Mouse (Mus musculus): ENCODE measurements around the gene Thra. TPM values are rescaled to one million over a fixed set of nuclear protein-coding genes. Genes with fewer than 3 reads are reported as not detected.

Gene Thra
- total and polyA plus RNA-seq, 3 experiments: 89.4 to 105 (median 103) TPM

- H3K27me3 ChIP-seq (ENCODE audit: control insufficient read depth, insufficient read depth, low read length): no peaks in the 10 kb centered on the region
- peak overlapping the region; percentile 78 for H3K4me3 ChIP-seq
- TF ChIP-seq EP300 (IDR thresholded peaks at IDR 0.05; ENCODE audit: insufficient read depth, low read depth, low read length): peak; percentile 93
- TF ChIP-seq POLR2A (IDR thresholded peaks at IDR 0.05; ENCODE audit: insufficient read depth, low read depth, low read length): no peak; the same call in none of the 2 replicates
- WGBS: under 1% methylated on average over 15 of the region's 15 CpGs
- H3K79me2 ChIP-seq (replicated peaks; ENCODE audit: control insufficient read depth, insufficient read depth, low read length): no peaks in the 10 kb centered on the region
- H3K27ac ChIP-seq: peak overlapping the region; percentile 100
- H3K36me3 ChIP-seq (ENCODE audit: control insufficient read depth, insufficient read depth, low read length): peaks cover 15% of the 10 kb centered on the region
- intact Hi-C loops (cut with DNase I): loop anchor here (1.0 kb wide), 1 partner anchor 8 kb away; no protein-coding TSS in a partner anchor
- peaks cover 20% of the 10 kb centered on the region for H3K4me1 ChIP-seq (ENCODE audit: control insufficient read depth, insufficient read depth, low read length)
- peak overlapping the region; percentile 81 for H3K9ac ChIP-seq (ENCODE audit: low read depth, low read length)
- peak; percentile 99 to 100 for DNase-seq
Measured at GRCm38 (mm10) chr11:98775348-98776051, 35.1 kb downstream of the Thra start.

DNA sequence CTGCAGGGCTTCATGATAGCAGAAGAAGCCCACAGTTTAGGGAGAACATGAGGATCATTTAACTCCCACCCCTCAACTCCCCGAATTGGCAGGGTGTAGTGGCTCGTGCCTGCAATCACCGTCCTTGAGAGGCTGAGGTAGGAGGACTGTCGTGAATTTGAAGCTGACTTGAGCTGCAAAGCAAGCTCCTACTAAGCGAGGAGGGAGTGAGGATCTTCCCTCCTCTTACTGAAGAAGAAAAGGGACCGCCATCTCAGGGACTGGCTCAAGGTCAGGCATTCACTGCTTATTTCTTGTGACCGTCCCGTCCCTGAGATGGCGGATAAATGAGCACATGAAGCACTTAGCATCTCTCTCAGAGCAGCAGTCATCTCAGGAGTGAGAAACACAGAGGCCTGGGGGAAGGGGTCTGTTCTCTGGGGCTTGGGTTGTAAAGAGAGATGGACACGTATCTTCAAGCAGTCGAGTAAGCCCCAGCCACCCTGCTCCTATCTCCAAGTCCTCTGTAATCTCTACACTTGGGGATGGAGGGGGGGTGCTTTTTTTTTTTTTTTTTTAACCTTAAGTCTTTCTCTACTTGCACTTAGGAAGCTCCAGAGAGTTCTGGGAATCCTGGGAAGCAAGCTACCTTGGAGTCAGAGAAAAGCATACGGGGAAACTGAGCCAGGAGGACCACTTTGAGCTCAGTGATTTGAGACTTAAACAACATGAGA is 35.8 kb downstream of the Thra start:
- TF ChIP-seq POLR2A (IDR thresholded peaks at IDR 0.05; ENCODE audit: insufficient read depth, low read depth, low read length): peak; percentile 74; the same call in 1 of the 2 replicates
- no peak for TF ChIP-seq EP300 (IDR thresholded peaks at IDR 0.05; ENCODE audit: insufficient read depth, low read depth, low read length)
- TF ChIP-seq CTCF (IDR thresholded peaks at IDR 0.05): no peak
- peak overlapping the region; percentile 81 for H3K9ac ChIP-seq (ENCODE audit: low read depth, low read length)
- DNase-seq: peak in 1 of 2 experiments; percentile 66
- peak overlapping the region; percentile 100 for H3K27ac ChIP-seq
- WGBS: 14% methylated on average over 12 of the region's 12 CpGs
- peaks cover 15% of the 10 kb centered on the region for H3K4me1 ChIP-seq (ENCODE audit: control insufficient read depth, insufficient read depth, low read length)
- peak overlapping the region; percentile 40 for H3K4me3 ChIP-seq
- peaks cover 8% of the 10 kb centered on the region for H3K36me3 ChIP-seq (ENCODE audit: control insufficient read depth, insufficient read depth, low read length)
- intact Hi-C loops (cut with DNase I): no loop called here
- no peaks in the 10 kb centered on the region for H3K27me3 ChIP-seq (ENCODE audit: control insufficient read depth, insufficient read depth, low read length)
- no peaks in the 10 kb centered on the region for H3K79me2 ChIP-seq (replicated peaks; ENCODE audit: control insufficient read depth, insufficient read depth, low read length)

- Histone ChIP-seq H3K27ac (peak overlapping the region; percentile 100), H3K9ac (ENCODE audit: low read depth, low read length) (peak overlapping the region; percentile 71), H3K4me3 (peak overlapping the region; percentile 40), H3K36me3 (ENCODE audit: control insufficient read depth, insufficient read depth, low read length) (peaks cover under 1% of the 10 kb centered on the region), H3K27me3 (ENCODE audit: control insufficient read depth, insufficient read depth, low read length) (no peaks in the 10 kb centered on the region), H3K79me2 (replicated peaks; ENCODE audit: control insufficient read depth, insufficient read depth, low read length) (no peaks in the 10 kb centered on the region), H3K4me1 (ENCODE audit: control insufficient read depth, insufficient read depth, low read length) (peaks cover 14% of the 10 kb centered on the region)
- TF ChIP-seq POLR2A (IDR thresholded peaks at IDR 0.05; ENCODE audit: insufficient read depth, low read depth, low read length): peak; percentile 98
- no peak for TF ChIP-seq CTCF (IDR thresholded peaks at IDR 0.05)
- peak; percentile 87 for TF ChIP-seq EP300 (IDR thresholded peaks at IDR 0.05; ENCODE audit: insufficient read depth, low read depth, low read length)
- intact Hi-C loops (cut with DNase I): no loop called here
- 9% methylated on average over 9 of the region's 9 CpGs for WGBS
- peak; percentile 82 to 85 for DNase-seq
Measured at GRCm38 (mm10) chr11:98776843-98777590, 36.6 kb downstream of the Thra start.

DNA sequence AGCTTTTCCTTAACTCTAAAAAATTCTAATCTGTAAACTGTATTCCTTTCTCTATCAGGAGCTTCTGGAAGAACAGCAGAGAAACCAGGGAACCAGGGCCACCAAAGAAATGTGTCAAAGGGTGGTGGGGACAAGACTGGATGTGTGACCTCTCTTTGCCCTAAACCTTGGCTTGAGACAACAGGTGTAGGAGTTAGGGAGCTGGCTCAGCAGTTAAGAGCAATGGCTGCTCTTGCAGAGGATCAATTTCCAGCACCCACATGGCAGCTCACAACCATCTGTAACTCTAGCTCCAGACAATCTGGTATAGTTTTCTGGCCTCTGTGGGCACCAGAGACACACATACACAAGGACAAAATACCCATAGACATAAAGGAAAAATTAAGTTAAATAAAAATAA is 37.5 kb downstream of the Thra start:
- no peak for TF ChIP-seq POLR2A (IDR thresholded peaks at IDR 0.05; ENCODE audit: insufficient read depth, low read depth, low read length)
- no peak for TF ChIP-seq CTCF (IDR thresholded peaks at IDR 0.05)
- TF ChIP-seq EP300 (IDR thresholded peaks at IDR 0.05; ENCODE audit: insufficient read depth, low read depth, low read length): no peak
- Histone ChIP-seq H3K4me1 (ENCODE audit: control insufficient read depth, insufficient read depth, low read length) (peaks cover 20% of the 10 kb centered on the region), H3K27ac (peak overlapping the region; percentile 100), H3K79me2 (replicated peaks; ENCODE audit: control insufficient read depth, insufficient read depth, low read length) (no peaks in the 10 kb centered on the region), H3K36me3 (ENCODE audit: control insufficient read depth, insufficient read depth, low read length) (no peaks in the 10 kb centered on the region; the same call in 1 of the 2 replicates), H3K27me3 (ENCODE audit: control insufficient read depth, insufficient read depth, low read length) (no peaks in the 10 kb centered on the region), H3K9ac (ENCODE audit: low read depth, low read length) (no peak overlapping the region), H3K4me3 (no peak overlapping the region)
- no peak for DNase-seq
- intact Hi-C loops (cut with DNase I): no loop called here

GRCm38 (mm10) chr11:98781851-98782512 is 41.5 kb downstream of the Thra start:
- Histone ChIP-seq H3K4me1 (ENCODE audit: control insufficient read depth, insufficient read depth, low read length) (peaks cover 33% of the 10 kb centered on the region), H3K27ac (peak overlapping the region; percentile 99), H3K79me2 (replicated peaks; ENCODE audit: control insufficient read depth, insufficient read depth, low read length) (no peaks in the 10 kb centered on the region), H3K9ac (ENCODE audit: low read depth, low read length) (peak overlapping the region; percentile 62), H3K4me3 (no peak overlapping the region; the same call in 1 of the 2 replicates), H3K36me3 (ENCODE audit: control insufficient read depth, insufficient read depth, low read length) (peaks cover 9% of the 10 kb centered on the region), H3K27me3 (ENCODE audit: control insufficient read depth, insufficient read depth, low read length) (no peaks in the 10 kb centered on the region)
- 25% methylated on average over 13 of the region's 14 CpGs for WGBS
- DNase-seq: peak; percentile 68 to 75
- TF ChIP-seq POLR2A (IDR thresholded peaks at IDR 0.05; ENCODE audit: insufficient read depth, low read depth, low read length) (peak; percentile 47; the same call in 1 of the 2 replicates), EP300 (IDR thresholded peaks at IDR 0.05; ENCODE audit: insufficient read depth, low read depth, low read length) (peak; percentile 79), CTCF (IDR thresholded peaks at IDR 0.05) (no peak)
- intact Hi-C loops (cut with DNase I): no loop called here
